Mouse (Mus musculus) mouse trophoblast stem cell (cell line): ENCODE measurements around the gene Nbea.
"Not testable (repeated sequence)": the region's sequence is repeated elsewhere in the genome, so short reads cannot be mapped to it uniquely, and the experiment has no call there.

Source experiments
- in situ Hi-C, 2 experiments: fragments of 300-500 bp; cut with MseI, MboI; formaldehyde crosslinking; loops; 2 replicates in 1 of 2; 3 replicates in 1 of 2; pipeline ENCODE4 v1.15.1; 2025

The Nbea gene

DNA sequence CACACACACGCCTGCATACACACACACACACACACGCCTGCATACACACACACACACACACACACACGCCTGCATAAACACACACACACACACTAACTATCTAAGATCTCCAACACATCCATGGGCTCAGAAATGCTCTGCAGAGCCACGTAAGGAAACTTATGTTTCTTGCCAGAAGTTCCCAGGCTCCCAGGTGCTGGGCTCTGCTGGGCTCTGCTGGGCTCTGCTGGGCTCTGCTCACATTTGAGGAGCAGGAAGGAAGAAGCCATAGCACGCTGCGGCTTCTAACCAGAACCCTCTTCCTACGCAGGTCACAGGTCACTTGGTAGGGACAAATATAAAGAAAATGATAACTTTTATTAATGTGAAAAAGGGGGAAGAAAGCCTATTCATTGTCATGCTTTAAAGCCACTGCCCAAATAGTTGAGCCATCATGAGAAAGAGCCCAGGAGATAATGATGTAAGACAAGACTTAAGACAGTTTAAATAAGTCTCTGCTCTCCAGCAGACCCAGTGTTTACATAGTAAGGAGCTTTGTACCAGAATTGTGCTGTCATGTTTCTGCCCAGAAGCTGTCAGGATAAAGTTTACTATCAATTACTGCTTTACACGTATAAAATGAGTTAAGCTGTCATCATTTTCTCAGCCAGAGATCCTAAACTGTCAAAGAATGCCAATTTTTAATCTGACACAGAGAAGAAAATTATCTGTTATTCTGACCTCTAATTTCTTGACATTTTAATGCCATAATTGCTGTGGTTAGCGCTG, 521.6 kb downstream of the Nbea start:
- in situ Hi-C loops = no loop called here

DNA sequence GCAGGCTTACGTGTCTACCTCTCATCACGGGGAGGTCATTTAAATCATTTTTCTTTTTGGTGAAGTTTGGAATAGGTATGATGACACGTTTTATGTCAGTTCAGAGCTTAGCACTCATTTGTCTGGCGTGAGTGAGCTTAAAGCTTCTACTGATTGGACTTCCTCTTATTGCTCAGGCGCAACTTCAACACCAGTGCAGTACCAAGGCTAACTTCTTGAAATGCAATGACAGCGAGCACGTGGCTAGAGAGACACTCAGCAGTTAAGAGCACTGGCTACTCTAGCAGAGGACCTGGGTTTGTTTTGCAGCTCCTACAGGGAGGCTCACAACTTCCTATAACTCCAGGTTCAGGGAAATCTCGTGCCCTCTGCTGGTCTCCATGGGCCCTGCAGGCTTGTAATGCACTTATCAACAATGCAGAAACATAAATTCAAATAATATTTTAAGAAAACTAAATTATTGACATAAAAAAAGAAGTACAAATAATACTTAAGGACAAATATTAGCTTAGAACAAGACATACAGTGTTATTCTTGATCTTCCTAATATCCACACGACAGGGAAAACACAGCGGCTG, 523.2 kb downstream of the Nbea start:
- in situ Hi-C loops = no loop called here

DNA sequence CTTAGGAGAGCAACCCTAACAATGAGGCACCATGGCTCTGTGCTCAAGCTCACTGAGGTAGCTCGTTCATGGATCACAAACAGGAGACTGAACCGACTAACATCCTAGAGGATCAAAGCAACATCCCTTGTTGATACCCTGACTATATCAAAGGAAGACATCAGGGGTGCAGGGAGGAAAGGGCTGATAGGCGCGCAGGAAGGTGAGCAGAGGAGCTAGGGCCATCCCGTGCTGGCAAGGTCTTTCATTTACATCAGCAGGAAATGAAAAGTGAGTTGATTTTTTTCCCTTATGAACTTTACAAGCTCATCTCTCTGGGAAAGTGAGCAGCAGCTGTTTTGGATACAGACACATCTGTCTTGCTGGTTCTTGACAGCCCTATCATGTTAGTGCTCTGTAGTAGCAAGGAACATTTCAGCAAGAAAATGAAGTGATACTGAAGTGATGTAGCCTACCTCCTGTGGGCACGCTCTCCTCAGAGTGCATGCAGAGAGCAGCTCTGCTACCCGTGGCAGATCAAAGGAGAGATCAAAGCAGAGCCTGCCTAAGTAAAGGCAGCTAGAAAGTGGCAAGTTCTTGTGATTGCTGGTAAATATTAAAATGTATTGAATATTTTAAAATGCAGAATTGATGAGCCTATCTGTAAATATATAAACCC, 523.8 kb downstream of the Nbea start:
- in situ Hi-C loops = no loop called here

DNA sequence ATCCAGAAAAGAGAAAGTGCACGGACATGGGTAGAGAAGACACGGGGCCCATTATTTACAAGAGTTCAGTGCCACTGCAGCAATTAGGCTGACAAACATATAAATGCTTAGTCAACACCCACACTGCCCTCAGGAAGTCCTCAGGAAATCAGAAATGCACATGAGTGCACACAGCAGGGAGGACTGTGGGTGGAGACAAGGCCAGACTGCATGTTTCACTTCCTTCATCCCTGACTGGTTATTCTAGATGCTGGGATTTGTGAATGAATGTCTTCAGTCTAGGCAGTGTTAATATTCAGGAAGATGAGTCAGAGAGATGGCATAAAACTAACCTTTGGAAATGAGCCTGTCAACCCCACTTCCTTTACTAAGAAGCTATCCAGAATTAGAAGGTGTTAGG, 531.2 kb downstream of the Nbea start:
- in situ Hi-C loops = no loop called here

DNA sequence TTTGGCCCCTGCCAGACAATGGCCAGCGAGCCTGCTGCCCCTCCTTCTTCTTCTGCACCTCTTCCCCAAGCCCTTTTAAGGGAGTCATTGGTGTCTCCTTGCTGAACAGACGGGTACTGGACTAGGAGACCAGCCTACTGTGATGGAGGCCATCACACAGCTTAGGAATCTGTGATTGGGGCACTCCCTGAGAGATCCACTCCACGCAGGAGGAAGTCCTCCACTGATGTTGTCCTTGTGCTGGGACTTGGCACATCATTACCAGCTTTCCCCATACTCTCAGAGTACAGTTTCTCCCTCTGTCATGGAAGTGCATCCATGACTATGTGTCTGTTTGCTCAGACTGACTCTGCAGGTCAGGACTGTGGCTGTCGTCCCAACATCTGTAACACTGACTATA, 531.6 kb downstream of the Nbea start:
- in situ Hi-C loops = no loop called here

DNA sequence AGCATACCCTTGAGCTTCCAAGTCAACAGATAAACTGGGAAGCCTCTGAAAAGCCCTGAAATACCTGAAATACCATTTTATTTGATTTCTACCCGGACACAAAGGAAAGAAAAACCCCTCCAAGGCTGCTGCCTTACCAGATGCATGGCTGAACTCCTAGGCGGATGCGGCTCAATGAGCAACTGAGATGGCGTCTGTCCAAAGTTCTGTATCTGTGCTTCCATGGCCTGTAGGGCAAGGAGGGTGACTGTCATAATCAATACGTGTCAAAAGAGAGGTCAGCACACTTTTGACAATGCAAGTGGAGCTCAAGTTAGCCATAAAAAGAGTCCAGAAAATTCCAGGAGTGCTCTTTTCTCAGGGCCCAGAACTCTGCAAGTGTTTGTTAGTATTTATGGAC, 534.0 kb downstream of the Nbea start:
- in situ Hi-C loops = no loop called here

DNA sequence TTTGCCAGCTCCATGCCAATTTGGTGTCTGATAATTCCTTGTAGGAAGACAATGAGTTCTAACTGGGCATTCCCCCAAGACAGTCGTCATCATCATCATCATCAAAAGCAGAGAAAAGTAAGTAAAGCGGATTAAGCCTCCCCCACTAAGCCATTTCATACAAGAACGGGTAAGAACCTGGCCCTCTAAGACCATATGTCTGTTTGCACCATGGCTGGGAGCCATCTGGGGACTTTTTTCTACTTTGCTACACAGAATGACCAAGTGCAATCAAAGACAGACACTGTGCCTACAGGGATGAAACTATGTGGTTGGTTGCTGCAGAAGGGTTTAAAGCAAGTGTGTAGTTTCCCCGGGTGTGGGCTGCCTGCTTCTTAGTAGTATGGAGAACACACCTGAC, 535.2 kb downstream of the Nbea start:
- in situ Hi-C loops = no loop called here

DNA sequence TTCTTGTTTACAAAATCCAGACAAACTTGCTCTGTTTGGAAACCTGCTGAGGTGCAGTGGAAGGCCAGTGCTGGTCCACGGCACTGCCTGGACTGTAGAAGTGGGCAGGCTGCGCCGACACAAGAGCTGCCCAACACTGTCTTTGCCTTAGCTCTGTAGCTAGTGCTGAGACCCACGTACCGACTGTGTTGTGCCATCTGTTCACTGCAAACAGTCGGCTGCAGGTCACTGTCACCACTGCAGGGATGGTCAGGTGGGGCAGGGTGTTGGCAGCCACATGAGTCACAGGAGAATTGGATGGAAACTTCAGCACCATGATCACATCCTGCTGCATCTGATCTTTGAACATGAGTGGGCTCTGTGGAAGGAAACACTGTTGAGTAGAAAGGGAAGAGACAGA, 536.3 kb downstream of the Nbea start:
- in situ Hi-C loops = no loop called here

DNA sequence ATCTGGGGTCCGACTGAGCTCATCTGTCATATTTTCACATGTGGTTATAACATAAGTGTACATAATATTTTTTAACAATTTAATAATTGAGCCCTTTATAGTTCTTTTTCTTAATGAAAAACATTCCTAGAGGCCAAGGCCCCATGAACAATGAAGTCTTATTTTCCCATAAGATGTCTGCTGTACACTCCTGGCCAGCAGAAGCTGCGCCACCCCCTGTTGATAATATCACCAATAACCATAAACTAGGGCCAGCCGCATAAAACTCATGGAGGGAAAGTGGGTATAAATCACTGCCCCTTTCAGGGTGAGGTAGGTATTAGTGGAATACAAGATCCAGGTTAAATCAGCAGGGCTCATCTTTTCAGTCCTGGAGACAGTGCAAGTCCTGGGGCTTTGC, 537.1 kb downstream of the Nbea start:
- in situ Hi-C loops = no loop called here

DNA sequence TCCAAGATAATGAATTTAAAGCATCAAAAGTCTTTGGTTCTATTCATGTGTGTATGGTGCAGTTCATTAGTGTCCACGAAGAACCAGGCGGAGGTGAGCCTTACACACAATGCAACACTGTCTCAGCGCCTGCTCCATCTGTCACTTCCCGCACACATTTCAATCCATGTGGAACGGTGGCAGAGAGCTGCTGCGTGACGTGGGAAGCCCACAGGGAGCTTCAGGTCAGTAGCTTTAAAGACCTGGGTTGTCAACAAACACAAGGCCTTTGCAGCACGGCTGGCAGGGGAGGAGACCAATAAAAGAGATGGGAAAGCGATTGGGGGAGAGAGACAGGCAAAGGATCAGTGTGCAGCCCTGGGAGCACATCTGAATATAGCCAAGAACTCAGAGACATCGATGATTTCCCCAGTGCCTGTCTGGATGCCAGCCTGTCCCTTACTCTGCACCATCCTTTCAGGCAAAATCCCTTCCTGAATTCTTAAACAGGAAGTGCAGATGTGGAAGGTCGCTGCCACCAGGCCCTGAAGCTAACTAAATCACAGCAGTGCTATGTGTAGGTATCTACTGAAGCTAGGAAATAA, 539.4 kb downstream of the Nbea start:
- in situ Hi-C loops = no loop called here

DNA sequence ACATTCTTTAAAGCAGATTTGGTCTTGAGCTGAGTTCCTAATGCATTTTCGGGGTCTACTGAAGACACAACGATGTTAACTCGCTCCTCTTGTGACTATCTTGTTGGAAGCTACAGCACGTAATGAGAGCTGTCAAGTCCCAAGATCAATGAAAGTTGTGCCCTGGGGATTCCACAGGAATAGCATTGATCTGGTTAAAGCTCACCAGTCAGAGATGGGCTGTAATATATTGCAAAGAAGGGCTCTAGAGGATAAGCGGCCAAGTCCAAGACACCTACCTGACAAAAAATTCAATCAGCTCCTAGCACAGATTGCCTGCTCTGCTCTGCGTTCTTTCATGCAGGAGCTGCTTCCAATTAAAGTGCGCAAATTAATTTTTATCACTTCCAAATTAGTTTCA, 545.8 kb downstream of the Nbea start:
- in situ Hi-C loops = no loop called here

DNA sequence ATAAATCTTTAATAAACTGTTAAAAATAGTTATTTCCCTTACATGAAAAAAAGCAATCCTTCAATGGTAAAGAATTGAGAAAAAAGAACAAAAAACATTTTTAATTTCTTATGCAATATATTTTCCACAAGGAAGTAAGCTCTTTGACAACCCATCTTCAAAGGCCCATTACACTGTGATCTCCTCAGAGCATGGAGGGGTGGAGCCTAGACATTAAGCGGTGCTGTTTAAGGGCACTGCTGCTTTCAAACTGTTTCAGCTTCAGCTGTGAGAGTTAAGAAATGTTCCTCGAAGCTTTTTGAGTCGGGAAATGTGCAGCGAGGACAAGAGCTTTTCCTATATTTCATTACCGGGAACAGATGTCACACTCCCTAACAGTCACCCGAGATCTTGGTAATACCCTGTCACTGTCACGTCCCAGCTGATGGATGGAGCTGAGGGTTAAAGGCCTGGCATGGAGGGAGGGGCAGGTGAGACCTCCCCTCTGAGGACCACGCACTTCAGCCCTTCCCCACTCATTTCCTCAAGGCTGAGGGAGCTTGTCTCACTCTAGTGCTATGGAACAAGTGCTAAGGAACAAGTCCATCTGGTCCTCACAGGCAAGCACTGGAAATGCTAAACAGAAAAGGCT, 547.8 kb downstream of the Nbea start:
- in situ Hi-C loops = no loop called here

DNA sequence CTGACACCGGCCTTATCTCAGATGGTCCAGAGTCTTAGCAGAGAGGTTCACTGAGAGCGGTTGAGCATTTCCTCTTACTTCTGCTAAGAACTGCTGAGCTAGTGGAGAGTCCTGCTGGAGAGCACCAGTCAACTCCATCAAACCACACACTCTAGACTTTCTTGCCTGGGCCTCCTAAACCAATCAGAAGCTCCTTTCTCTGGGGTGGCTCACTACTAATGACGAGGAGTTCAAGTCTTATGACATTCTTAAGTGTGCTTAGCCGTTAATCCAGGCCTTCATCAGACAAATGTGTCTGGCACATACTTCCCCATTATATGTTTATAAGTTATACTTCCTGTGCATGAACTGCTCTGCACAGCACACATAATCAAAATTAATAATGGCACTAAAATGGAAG, 556.4 kb downstream of the Nbea start:
- in situ Hi-C loops = no loop called here

DNA sequence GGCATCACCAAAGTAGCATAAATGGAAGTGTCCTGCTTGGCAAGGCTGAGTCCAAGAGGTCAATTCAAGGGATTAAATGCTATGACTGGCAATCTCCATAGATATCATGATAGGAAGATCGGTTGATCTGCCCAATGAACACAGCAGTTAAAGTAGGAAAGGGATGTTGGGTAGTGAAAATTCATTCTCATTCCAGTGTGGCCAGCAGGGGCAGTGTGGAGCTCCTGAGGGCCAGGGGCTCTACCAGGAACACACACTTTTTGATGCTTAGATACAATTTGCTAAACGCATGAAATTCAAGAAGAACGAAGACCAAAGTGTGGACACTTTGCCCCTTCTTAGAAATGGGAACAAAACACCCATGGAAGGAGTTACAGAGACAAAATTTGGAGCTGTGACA, 561.5 kb downstream of the Nbea start:
- in situ Hi-C loops = not testable (repeated sequence)

DNA sequence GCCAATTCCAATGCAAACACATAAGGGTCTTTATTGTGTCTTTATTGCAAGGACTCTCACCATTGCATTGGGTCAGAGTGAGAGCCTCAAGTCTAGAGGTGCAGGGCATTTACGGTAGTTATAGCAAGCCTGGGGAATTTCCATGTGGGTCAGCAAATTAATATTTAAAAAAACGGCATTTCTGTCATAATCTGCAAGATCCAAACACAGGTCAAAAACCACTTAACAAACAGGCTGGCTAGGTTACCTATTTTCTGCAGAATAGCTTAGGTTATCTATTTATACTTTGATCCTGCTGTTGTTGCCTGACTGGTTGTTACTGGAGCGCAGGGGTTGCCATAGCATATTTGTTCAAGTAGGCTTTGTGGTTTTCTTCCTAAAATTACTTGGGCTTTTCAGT, 565.1 kb downstream of the Nbea start:
- in situ Hi-C loops = no loop called here

DNA sequence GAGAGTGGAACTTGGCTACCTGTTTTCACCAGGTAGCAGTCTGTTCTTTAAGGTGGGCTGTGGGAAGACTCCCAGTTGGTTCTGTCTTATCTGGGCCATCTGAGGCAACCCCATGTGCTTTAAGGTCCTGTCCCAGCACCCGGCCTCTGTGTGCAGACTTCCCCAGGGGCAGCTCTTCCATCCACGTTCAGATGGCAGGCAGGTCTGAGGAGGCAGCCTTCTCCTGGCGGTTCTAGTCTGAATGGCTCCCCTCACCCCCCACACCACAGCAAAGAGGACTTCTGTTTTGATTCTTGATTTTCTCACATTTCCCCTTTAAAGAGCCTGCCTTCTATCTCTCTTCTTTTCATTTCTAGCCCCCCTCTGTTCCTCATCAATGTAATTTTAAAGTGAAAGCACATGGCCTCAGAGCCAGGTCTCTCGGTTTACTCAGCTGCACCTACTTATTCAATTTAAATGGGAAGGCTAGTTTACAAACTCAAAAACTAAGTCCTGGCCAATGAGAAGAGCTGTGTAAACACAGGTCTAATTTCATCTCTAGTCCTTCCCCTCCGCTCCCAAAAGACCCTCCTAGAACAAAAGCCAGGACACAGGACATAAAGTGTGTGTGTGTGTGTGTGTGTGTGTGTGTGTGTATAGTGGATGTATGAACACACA, 570.9 kb downstream of the Nbea start:
- in situ Hi-C loops = no loop called here

DNA sequence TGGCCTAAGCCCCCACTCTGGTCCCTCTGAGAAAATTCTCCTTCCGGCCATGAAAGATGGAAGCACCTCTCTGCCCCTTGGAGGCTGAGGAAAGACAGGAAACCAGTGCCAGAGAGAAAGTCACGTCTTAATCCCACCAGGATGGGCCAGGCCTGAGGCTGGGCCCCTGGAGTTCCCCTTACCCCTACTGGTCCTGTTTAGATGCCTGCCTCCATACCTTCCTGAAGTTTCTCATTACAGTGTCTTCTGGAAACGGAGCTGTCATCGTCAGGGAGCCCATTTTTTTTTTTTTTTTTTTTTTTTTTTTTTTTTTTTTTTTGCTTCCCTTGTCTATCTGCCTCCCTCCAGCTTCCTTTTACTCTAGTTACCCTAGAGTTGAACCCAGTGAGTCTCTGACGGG, 571.5 kb downstream of the Nbea start:
- in situ Hi-C loops = no loop called here

DNA sequence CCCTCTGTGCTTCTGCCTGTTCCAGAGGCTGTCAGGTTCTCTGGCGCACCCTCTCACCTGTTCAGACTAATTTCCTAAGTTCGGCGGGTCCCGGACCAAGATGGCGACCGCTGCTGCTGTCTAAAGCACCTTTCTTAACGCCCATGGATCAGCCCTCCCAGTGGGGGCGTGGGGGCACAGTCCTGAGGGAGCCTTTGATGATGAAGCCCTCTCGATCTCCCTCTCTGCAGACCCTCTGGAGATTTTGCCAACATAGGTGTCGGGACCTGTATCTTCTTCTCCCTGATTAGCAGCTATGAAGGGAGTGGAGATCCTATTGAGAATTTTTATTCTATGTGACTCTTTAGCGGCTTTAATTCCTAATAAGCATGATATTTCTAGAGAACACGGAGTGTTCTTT, 573.3 kb downstream of the Nbea start:
- in situ Hi-C loops = no loop called here

DNA sequence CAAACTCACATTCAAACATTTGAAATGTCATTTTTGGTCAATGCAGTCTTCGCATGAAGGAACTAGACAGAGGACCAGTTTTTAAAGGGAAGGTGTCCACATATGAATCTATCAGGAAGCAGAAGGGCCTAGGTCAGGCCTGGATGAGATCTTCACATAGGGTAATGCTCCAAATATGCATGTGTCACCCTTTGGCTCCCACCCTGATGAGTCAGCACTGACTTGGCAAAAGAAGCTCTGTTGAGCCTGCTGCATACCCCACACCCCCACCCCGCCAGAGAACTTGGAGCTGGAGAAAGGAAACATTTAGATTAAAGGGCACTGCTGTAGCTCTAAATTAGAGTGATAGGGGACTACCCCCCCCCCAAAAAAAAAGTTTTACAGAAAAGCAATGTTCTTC, 583.2 kb downstream of the Nbea start:
- in situ Hi-C loops = no loop called here

DNA sequence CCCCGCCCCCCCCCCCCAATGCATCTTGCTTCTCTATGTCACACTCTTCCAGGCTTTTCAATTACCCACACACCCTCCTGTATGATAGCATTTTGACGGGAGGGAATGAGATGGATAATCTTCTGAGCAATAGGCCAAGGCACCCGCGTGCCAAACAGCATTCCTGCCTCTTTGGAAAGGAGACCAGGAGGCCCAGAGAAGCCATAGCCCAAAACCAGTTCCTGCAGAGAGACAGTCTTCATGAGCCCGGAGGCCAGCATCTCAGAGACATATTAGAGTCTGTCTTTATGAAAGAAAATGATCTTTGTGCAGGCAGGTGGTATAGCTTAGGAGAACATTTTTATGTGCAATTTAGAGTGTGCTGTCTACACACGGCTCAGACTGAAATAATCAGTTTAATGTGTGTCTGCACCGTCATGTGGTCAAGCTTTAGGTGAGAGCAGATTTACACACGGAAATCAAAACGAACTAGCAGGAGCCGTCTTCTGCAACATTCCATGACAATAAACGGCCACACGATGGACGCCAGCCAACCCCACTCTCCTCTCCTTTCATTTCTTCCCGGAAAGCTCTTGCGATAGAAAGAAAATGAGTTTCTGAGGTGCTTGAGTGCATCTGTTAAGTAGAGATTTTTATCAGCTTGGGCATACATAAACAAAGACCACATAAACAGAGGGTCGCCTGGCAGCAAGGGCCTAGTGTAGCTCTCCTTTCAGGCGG, 584.0 kb downstream of the Nbea start:
- in situ Hi-C loops = no loop called here

DNA sequence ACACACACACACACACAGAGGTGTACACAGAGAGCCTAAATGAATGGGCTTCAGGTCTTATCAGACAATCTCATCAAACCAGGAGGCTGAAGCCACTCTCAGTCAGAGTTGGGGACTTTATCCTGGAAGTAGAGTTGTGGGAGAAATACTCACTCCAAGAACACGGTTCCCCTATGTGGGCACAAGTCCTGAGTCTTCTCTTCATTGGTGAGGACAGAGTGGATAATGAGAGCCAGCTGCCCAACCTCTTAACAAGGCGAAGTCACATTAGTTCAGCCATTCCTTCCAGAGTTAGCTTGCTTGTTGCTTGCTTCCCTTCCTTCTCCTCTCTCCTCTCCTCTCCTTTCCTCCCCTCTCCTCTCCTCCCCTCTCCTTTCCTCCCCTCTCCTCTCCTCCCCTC, 584.8 kb downstream of the Nbea start:
- in situ Hi-C loops = no loop called here
